Mouse (Mus musculus) spleen, adult 18-20 months (tissue): ENCODE measurements around the gene Ralgapa2.

Experiments
- DNase-seq, 2 experiments: peaks; one replicate each; pipeline ENCODE4 v3.0.0; 2022; ENCODE audit warnings: mixed read lengths in 2 of 2

Ralgapa2 gene

DNA sequence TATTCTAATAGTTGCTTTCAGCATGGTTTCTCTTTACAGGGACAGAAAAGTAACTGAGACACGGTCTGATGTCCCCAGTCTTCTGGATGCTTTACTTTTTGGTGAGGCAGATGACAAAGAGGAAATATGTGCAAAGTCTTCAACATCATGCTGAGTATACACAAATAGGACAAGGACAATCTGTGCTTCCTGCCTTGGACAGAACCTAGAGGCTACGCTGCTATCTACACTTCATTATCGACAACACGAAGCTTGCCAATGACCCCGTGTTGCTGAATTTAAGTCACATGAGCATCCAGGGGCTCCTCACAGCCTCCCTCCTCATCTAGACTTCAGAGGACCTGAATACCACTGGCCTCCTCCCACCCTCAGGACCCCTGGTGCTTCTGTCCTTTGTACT is 161.9 kb downstream of the Ralgapa2 start:
- no peak for DNase-seq

DNA sequence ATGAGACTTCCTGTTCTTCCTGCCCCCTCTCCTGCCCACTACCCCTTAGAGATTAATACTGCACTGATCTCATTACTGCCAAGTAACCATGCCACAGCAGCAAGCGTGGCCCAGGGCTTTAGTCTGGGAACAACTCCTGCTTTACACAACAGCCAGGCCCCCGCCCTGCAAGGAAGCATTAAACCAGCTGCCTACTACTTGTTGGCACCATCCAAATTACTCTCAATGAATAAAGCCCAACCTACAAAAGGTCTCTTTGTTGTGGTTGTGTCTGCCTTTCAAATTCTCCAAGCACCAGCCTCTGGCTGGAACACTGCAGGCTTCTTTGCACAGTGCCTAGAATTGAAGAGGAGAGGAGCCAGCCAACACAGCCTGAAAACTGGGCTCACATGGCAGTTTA is 164.2 kb downstream of the Ralgapa2 start:
- DNase-seq, result no peak

DNA sequence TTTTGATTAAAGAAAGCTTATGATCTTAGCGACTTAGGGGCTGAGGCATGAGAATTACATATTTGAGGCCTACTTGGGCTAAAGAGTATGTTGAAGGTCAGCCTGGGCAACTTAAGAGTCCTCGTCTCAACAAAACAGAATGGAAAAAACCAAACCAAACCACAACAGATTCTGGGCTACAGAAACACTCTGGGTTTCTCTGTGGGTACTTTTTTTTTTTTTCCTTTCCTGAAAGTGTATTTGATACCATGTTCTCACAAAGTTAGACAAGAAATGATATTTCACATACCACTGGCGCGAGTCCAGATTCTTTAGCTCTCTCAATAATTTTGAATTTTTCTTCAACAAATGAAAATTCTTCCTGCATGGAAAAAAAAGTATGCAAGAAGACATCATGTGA is 172.1 kb downstream of the Ralgapa2 start:
- no peak for DNase-seq

DNA sequence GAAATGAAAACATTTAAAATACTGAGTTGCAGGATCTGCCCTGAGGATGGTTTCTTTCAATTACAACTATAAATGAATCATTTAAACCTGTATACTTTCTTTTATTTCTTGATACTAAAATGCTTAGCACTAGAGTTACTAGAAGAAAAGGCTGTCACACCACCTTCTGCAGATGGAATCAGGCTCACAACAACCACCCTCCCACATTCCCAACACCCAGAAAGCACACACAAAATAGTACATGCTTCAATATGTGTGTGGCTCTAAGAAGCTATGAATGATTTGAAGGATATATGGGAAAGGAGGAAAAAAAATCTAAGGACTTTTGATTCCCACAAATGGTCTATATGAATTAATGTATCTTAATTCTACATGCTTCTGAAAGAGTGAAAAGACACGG is 174.6 kb downstream of the Ralgapa2 start:
- DNase-seq, result no peak

DNA sequence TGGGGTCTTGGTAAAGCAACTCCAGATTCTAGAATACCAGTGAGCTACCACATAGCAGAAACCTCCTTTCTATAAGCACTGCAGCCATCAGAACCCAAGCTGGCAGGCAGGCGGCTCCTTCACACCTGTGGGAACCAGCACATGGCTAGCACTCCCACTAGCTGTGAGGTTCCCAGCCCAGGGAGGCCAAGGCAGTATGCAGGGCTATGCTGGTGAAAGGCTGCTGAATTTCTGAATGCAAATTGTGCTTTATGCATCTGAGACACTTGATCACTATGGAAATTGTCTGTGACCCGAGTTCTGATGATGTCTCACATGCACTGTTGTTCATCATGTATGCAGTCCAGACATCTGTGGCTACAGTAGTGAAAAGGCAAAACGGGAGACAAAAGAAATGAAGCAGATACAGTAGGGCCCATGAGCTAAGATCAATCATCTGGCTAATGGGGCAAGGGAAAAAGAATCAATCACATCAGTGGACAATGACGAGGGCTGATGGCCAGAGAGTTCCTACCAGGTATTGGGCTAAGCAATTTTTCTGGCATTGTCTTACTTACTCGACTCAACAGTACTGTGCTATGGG is 180.2 kb downstream of the Ralgapa2 start:
- no peak for DNase-seq

DNA sequence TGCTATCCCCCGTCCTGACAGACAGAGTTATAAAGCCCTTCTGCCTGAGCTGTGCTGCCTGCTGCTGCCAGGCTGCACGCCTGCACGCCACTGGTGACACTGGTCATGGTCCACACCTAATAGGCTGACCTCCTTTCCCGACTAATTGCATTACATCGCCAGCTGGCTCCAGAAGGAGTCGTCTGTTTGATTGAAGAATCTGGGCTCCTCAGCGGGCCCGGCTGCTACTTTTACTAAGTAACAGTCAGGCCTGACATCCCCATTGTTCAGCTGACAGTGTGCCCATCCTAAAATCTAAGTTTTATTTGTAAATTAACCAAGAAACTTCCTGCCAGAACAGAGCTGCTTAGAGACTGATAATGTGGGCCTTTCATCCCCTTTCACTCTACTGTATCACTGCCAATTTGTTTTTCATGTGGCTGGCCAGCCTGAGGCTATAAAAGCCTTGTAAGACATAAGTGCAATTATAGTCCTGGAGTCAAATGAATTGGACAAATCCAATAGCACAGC is 181.3 kb downstream of the Ralgapa2 start:
- no peak for DNase-seq

DNA sequence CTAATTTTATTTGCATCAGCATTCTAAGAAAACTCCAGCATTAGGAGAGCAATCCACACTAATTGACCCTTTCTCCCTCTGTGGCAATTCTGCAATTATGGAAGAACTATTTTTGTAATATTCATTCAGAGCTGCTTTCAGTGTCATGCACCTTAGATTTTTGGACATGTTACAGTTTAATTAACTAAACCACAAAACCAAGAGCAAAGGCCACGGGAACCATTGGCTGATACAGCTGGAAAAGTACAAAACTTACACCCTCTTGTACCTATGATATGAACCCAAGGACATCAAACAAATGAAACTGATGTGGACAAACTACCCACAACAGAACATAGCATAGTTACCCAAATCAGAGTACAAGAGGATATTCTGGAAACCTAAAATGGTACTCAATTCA is 182.0 kb downstream of the Ralgapa2 start:
- DNase-seq, result no peak

DNA sequence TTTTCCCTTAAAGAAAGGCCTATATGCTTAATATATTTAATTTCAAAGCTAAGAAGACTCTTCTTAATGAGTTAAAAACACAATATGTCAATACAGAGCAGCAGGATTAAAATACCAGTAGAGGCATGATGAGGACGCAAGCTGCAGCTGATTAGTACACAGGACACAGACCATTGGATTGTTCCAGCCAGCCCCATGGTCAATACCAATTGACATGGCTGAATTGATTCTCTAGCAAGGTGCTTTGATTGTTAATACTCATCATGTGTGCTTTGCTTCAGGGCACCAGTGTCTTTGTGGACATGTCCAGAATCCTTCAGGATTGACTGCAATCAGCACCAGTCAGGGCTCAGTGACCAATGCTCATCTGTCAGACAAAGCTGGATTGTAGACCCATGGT is 185.5 kb downstream of the Ralgapa2 start:
- no peak for DNase-seq

DNA sequence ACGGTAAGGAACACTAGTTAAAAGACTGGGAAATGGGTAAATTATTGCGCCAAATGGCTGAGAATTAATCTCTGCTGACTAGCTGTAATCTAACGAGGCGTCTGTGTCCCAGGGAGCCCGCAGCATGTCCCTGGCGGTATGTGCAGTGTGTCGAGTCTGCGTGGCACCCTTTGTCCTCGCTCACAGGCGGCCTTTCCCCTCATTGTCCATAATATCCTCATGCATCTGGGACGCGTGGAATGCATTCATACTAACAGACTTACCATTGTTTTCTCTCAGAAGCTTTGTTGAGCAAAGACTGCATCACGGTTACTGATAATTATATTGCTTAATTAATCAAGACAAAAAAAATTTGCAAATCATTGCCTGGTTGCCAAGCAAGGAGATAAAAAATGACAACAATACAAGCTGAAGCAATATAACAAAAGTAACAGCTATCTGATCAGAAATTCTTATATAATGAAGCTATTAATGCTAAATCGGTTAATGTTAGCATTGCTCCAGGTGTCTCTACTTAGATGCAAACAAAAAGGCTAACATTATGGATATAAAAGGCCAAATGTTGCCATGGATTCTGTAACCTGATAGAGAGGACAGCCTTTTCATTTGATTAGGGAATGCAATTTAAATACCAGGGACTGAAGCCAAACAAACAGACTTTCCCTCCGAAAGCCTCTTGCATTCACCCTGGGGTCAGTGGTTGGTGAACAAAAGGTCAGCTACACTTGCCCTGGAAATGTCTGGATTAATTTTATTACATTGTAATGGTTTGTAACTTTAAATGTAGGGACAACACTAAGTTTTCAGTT is 187.0 kb downstream of the Ralgapa2 start:
- DNase-seq, result no peak

DNA sequence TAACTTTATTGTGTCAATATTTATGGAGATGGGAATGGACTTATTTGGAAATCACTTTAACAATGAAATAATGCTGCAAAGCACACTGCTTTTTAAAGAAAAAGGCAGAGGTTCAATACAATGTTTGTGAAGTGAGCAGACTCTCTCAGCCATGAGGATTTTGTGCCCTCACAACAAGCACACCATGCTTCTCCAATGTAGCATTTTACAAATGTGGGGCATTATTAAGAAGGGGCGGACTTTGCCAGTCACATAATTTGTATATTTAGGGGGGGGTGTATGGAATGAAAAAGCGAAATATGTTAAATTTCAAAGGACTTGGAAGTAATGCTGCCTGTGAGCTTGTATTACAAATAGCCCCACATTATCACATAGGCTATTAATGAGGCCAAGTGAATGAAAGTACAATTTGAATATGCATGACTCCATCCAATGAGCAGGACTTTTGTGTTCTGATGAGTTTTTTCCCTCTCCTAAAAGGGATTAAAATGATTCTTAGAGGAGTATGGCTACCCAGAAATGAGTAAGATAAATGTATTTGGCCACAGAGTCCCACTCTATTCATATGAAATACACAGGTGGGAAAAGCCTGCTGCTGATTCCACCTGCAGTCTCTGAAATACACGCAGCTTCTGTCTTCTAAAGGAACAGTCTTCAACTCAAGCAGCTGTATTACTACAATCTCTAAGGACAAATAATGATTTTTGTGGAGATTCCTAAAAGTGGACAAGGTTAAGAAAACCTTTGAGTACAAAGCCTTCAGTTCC is 187.8 kb downstream of the Ralgapa2 start:
- no peak for DNase-seq

DNA sequence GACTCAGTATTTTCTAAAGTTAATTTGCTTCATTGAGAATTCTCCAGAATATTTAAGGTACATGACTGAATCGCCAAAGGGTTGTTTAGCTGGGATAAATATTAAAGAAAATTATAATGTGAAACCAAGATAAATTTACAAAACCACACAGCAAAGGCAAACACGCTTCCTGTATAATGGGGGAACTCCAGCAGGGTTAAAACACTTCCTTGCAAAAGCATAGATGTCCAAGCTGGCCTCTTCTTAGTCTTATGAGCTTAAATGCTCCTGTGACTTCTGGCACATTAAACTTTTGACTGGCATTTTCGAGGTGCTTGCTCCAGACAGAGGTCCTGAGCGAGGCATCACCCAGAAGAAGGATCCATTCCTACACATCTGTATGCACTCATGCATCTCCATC is 188.6 kb downstream of the Ralgapa2 start:
- DNase-seq, result no peak

DNA sequence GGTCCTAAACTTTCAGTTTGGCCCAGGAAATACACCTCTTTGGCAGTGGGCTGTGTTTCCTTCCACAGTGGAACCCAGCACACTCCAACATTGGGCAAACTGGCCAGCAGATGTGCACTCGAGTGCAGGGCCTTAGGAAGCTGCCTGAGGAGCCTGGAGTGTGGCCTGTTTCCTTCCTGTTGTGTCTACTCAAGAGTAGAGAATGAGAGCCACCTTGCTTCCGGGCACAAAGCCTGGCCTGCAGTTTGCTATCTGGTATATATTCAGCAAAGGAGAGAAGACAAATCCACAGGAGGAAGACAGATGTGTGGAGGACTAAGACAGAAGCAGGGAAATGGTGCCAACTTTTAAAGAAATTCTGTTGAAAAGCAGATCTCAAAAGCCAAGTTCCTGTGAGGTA is 189.4 kb downstream of the Ralgapa2 start:
- DNase-seq, result no peak

DNA sequence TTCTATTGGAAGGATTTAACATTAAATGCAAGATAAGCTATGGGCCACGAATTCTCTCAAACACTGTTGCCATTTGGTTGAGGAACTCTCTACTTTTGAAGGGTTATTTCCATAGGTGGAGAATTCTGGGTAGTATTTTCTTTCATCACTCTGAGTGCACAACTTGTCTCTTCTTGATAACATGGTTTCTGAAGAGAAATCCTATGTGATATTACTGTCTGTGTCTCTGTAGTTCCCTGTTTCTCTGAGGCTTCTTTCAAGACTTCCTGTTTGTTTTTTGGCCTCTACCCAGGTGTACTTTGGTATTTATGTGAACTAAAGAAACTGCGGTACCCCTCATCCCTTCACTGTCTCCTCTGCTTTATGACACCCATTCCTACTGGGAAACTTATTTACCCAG is 190.1 kb downstream of the Ralgapa2 start:
- no peak for DNase-seq

DNA sequence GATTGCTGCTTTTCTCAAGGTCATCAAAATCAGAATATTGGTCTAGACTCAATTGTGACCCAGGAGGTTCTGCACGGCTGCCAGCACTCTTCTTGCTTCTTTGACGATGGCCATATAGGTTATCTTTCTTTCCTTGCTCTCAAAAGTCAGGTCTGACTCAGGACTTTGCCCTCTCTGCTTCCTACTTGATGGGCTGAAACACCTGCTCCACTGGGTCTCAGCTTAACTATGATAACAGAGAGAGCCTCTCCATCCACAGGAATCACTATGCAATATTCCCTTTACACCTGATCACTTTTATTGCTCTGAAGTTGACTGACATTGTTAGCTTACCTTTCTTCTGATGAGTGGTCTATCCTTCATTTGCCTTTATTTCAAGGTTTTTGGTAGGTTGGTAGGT is 191.5 kb downstream of the Ralgapa2 start:
- DNase-seq, result no peak

DNA sequence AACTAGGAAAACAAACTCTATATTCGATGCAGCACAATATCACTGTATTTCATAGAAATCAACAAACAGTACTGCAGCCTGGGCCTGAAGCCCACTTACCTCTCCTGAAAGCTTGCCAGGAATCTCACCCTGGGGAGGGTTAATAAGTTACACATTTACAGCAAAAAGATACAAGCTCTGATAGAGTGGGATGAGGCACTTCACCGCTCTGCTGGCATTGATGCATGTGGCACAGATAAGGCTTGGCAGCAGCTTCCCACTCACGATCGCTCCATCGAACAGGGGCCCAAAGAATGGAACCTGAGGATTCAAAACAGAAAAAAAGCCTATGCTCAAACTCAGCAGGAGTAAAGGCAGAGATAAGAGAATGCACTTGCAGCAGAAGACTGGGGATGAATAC is 197.4 kb downstream of the Ralgapa2 start:
- no peak for DNase-seq

DNA sequence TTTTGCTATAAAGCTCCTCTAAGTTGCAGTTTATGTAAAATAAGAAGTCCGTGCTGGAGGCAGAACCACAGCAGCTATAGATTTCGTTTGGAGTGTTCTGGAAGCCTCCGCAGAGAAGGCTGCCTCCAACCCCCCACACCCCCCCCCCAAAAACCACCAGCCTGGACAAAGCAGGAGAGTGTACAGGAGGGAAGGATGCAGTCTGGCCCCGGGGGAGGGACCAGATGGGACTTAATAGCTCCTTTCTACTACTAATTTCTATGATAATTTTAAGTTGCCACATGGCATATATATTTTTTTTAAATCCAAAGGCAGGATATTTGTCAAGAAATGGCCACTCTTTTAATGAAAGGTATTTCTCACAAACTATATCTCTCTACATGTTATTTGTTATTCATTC is 198.3 kb downstream of the Ralgapa2 start:
- no peak for DNase-seq

DNA sequence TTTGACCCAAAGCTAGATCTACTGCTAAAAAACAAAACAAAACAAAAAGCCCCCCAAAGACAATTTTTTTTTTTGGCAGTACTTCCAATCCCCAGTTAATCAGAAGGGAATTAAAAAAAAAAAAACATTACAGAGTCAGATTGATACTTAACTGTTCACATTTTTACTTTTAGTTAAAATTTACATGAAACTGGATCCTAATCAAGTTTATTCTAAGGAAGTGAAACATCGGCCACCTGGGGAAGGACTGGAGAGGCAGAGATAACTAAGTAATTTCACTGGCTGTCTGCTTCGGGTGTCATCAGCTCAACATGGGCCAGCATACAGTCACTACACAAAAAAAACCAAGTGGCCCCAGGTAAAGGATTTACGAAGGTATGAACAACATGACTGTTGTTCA is 201.4 kb downstream of the Ralgapa2 start:
- DNase-seq, result no peak

DNA sequence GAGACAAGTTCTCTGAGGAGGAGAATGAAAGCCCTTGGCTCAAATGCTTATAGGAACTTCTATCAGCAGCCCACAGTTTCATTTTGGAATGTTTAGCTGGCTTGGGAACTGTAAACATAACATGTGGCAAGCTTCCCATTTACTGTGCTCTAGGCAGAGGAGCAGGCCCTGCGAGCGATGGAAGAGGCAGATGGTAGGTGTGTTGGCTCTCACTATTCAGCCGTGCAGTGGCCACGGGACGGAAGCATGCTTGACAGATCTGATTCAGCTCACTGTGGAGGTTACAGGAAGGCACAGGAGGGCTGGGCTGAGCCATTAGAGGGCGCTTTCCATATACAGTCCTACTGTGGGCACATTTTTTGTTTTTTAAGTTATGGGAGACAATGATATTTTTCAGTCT is 201.9 kb downstream of the Ralgapa2 start:
- DNase-seq, result peak; percentile 35 to 46

DNA sequence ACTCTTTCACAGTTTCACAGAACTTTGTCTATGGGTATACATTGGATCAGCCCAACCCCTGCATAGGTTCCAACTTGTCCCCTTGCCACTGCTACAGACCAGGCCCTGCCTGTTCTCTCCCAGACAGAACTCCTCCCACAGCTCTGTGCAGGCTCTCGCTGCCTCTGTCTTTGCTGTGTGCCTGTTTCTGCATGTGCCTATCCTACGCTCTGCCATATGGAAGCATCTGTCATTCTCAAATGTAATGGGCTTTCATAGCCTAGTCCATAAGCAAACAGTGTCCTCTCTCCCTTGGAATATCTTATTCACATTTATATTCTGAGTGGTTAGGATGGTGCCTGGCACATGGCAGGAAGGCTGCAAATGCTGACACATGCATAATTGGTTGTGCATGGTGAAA is 202.7 kb downstream of the Ralgapa2 start:
- DNase-seq, result no peak

DNA sequence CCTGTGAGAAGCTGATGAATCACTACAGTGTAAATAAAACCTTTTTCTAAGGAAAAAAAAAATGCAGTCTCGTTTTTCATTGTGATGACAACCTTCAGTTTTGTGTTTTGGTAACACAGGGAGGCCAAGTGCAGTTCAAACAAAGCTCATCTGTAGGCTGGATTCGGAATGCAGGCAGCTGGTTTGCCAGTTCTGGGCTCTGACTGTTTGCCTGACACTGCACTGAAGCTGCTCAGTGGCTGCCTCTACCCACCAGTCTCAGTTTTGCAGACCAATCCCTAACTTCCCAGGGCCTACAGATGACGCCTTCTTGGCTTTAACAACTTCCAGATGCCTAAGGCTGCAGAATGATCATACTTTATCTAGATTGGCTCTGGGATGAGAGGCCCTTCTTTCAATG is 205.1 kb downstream of the Ralgapa2 start:
- DNase-seq, result no peak

DNA sequence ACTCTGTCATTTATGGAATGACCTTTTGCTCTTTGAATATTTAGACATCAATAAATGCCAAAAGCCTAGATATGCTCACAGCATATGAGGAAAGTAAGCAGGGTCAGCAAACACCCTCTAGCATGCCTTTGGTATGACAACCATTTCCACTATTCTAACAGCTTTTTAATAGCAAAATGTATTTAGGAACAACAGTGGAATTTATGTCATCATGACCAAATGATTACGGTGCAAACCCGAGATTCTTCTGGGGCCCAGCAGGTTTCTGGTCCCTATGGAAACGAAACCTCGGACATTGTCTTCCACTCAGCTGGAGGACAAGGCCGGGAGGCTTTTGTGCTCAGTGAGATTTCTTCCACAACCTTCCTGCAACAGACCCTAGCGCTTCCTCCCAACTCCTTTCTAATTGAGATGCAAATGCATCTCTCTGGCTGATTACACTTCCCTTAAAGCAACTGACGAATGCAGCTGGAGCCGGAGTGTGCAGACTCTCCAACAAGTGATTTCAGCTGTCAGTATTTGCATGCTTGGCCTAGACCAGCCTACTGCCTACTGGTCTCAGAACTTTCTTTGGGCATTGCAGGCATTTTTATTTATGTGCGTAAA is 209.9 kb downstream of the Ralgapa2 start:
- DNase-seq, result no peak

DNA sequence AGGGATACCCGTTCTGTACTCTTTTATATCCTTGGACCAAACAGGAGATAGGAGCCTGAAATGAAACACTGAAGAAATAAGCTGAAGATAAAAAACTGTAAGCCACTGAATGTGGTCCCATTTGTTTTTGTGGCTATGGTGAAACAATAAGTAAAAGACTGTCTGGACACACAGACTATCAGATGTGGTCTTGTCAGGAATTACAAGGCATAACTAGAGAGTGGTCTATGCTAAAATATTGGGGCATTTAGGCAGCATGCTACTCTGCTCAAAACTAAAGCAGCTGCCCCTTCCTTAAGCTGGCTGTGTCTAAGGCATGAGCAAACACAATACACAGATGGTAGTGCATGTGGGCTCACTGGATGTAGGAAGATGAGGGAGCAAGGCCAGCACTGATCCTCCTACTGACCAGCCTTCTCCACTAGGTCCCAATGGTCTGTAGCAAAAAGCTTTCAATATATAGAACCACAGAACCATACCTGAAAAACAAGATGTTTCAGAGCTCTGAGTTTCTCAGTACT is 211.6 kb downstream of the Ralgapa2 start:
- no peak for DNase-seq

DNA sequence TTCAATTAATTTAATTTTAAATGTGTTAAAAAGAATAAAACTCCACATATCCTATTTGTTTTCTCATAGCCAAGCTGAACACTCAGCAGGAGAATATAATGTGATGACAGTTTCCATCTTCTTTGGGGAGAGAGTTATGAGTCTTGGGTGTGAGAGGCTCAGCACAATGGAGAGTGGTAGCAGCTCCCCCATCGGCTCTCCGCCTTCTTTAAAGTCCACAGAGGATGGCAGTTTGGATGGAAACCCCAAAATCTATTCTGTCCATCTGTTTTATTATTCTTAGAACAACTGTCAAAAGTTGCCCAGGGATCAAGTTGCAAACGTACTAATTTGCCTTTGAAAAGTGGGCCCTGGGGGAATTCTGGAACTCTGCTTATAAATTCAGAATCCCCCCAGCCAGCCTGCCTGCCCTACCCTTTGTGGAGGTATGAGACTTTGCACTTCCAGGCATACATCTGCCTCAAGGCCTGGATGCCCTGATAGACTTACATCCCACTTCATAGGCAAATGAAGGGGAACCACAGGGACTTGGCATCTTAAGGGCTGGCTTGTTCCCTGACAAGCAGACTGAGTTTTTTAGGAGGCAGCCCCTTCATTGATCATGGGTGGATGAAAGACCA is 212.2 kb downstream of the Ralgapa2 start:
- no peak for DNase-seq
